Mouse (Mus musculus) lung, postnatal 0 days (tissue): ENCODE data around the gene Defb15. TPM values are rescaled to one million over a fixed set of nuclear protein-coding genes. Genes with fewer than 3 reads are reported as not detected.

Experiments used
- ATAC-seq: fragments of 200-750 bp; cut with Nextera tagmentation; 2 replicates; pipeline ENCODE4 v1.8.0; 2017; ENCODE audit warnings: moderate library complexity
- DNase-seq: peaks from one replicate; pipeline ENCODE4 v3.0.0-alpha.2; 2016; ENCODE audit warnings: low spot score
- H3K27ac ChIP-seq: fragments of 300-500 bp; sonication (generic); 2 replicates; pipeline ENCODE4 v1.5.1; 2014; ENCODE audit warnings: antibody characterized with exemption, mild to moderate bottlenecking, low read length, mixed read lengths
- H3K27me3 ChIP-seq: fragments of 300-500 bp; sonication (generic); replicated peaks from 2 replicates; pipeline ENCODE4 v1.6.1; 2014; ENCODE audit warnings: low read length, mixed read lengths; ENCODE audit not compliant: insufficient read depth
- H3K36me3 ChIP-seq: fragments of 300-500 bp; sonication (generic); 2 replicates; pipeline ENCODE4 v1.6.1; 2014; ENCODE audit warnings: low read length, mixed read lengths; ENCODE audit not compliant: insufficient read depth
- H3K4me1 ChIP-seq: fragments of 300-500 bp; sonication (generic); 2 replicates; pipeline ENCODE4 v1.6.1; 2014; ENCODE audit warnings: antibody characterized with exemption, low read depth, low read length, mixed read lengths; ENCODE audit not compliant: insufficient read depth
- H3K4me2 ChIP-seq: fragments of 300-500 bp; sonication (generic); replicated peaks from 2 replicates; pipeline ENCODE4 v1.6.1; 2014; ENCODE audit warnings: low read depth, mild to moderate bottlenecking, low read length, moderate library complexity, mixed read lengths
- H3K4me3 ChIP-seq: fragments of 300-500 bp; sonication (generic); 2 replicates; pipeline ENCODE4 v1.5.1; 2014; ENCODE audit warnings: low read depth, low read length
- H3K9ac ChIP-seq: fragments of 300-500 bp; sonication (generic); replicated peaks from 2 replicates; pipeline ENCODE4 v1.6.1; 2014; ENCODE audit warnings: low read depth, mild to moderate bottlenecking
- H3K9me3 ChIP-seq: fragments of 300-500 bp; sonication (generic); 2 replicates; pipeline ENCODE4 v1.6.1; 2016; ENCODE audit warnings: low read length, mixed read lengths
- CTCF ChIP-seq: IDR thresholded peaks from 2 replicates; pipeline ENCODE4 v1.5.1; 2016; ENCODE audit warnings: antibody characterized with exemption, mild to moderate bottlenecking
- EP300 ChIP-seq: IDR thresholded peaks from 2 replicates; pipeline ENCODE4 v1.6.1; 2016; ENCODE audit warnings: antibody characterized with exemption, mild to moderate bottlenecking, control low read depth
- WGBS: fragments of 180-500 bp; shearing (Covaris S2); extraction: QIAGEN DNeasy Blood & Tissue Kit; methylation state at CpG from one replicate; pipeline ENCODE4 v1.1.7; 2014; 5-methylcytosine and 5-hydroxymethylcytosine counted together
- polyA plus RNA-seq: library from polyadenylated mRNA; unstranded; fragments of >200 nt; fragmentation: Nextera tagmentation; extraction: Ambion mirVana; gene quantifications from 2 replicates; pipeline ENCODE4 v1.2.1, GENCODE M21; 2015

Defb15 gene
- not detected in 2 replicates for polyA plus RNA-seq

DNA sequence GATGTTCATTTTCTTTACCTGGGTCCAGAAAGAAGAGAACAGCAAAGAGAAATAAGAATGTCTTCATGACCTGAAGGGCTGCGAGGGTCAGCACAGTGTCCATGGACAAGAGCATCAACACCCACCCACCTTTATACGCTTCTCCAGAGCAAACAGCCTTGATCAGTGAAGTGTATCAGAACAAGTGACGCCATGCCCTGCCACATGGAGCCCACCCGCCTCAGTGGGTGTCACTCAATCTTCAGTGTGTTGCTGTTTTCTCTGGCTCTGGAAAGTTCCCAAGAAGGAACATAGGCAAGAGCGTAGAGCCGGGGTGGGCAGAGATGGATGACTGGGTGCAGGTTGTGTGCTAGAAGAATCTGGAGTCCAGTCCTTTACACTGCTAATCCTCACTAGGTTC, at the start of gene Defb15:
Gene Defb15 (minus strand): TSS at position 101 of the 400 bp plus-strand sequence.
- WGBS = 87% methylated on average over 6 of the region's 6 CpGs
- Histone ChIP-seq H3K4me3 (no peak within 1 kb of the TSS), H3K27ac (no peak within 1 kb of the TSS), H3K36me3 (no peaks in the 10 kb centered on the region), H3K4me1 (no peaks in the 10 kb centered on the region), H3K9ac (no peak within 1 kb of the TSS), H3K27me3 (no peaks in the 10 kb centered on the region), H3K9me3 (no peaks in the 10 kb centered on the region), H3K4me2 (no peak within 1 kb of the TSS)
- no peak for TF ChIP-seq EP300
- TF ChIP-seq CTCF = no peak
- ATAC-seq (no peak), DNase-seq (no peak)

DNA sequence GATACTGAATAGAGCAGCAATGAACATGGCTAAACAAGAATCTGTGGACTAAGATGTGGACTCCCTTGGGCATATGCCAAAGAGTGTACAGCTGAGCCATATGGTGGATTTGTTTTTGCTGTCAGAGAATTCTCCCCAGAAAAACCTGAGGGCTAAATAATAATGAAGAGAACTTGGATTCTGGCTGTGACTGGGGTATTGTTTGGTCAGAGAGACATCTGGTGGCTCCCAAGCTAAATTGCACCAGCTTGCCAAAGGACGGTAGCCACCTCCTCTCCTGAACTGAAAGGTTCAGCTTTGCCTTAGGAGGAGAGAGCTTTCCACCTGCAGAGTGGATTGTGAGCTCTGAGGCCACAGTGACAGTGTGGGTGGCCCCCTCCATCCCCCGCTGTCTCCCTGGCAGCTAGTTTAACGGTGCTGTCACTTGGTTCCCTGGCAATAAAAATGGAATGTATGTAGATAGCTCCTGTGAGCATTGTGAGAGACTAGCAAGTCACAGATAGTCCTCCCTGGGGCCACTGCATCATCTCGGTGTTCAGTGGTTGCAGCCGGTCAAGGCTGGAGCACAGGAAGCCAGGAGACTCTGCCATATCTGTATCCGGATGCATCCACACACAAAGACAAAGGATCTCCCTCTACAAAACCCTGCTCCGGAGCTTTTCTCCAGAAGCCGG, 49.3 kb upstream of the Defb15 start:
- Histone ChIP-seq H3K9me3 (no peaks in the 10 kb centered on the region), H3K4me1 (no peaks in the 10 kb centered on the region), H3K4me2 (no peak overlapping the region), H3K9ac (no peak overlapping the region), H3K36me3 (no peaks in the 10 kb centered on the region), H3K27me3 (no peaks in the 10 kb centered on the region), H3K27ac (no peak overlapping the region), H3K4me3 (no peak overlapping the region)
- TF ChIP-seq EP300 = no peak
- TF ChIP-seq CTCF = peak; percentile 26
- 66% methylated on average over 8 of the region's 8 CpGs for WGBS
- DNase-seq (no peak), ATAC-seq (no peak)

DNA sequence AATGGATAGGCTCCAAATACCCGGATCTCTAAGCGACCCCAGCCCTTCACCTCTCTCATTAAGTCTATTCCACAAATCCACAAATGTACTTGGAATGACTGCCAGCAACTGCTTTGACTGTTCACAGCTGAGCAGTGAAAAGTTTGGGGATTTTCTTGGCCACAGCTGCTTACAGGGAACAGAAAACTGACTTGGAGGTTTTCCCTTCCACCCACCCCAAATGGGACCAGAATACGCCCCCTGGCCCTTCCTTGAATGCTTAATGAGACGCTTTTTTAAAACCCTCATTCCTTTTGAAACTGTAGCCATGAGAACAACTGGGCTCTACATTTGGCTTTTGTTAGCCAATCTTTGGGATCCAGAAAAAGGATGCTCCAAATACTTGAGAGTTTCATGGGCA, 45.7 kb upstream of the Defb15 start:
- H3K36me3 ChIP-seq = no peaks in the 10 kb centered on the region
- no peaks in the 10 kb centered on the region for H3K27me3 ChIP-seq
- H3K4me1 ChIP-seq = no peaks in the 10 kb centered on the region
- no peak overlapping the region for H3K4me2 ChIP-seq
- DNase-seq (no peak), ATAC-seq (no peak)
- TF ChIP-seq EP300 (no peak), CTCF (no peak)
- H3K4me3 ChIP-seq = no peak overlapping the region
- H3K9me3 ChIP-seq = no peaks in the 10 kb centered on the region
- WGBS = 77% methylated on average over 4 of the region's 4 CpGs
- no peak overlapping the region for H3K27ac ChIP-seq
- no peak overlapping the region for H3K9ac ChIP-seq

DNA sequence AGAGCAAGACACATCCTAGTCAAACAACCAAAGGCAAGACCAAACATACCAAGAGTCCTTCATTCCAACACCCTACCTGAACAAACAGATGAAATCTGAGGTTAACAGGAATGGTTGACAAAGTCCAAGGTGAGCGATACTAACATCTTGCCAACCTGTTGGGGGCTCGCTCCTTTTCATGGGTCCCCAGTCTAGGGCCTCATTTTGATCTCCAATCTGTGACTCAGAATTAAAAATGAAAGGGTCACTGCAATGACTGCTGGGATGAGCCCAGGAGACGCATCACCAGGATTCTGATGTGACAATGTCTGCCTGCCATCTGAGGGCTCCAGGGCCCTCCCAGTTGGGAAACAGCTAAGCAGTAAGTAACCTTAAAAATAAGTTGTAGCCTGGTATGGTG, 37.0 kb upstream of the Defb15 start, which contains the start of gene Ccdc70:
Gene Ccdc70 (plus strand): TSS at position 301 of the 400 bp plus-strand sequence.
- no peak for ATAC-seq
- Histone ChIP-seq H3K4me3 (no peak within 1 kb of the TSS), H3K27me3 (no peaks in the 10 kb centered on the region), H3K4me1 (no peaks in the 10 kb centered on the region), H3K36me3 (no peaks in the 10 kb centered on the region), H3K9me3 (no peaks in the 10 kb centered on the region), H3K9ac (no peak within 1 kb of the TSS), H3K4me2 (no peak within 1 kb of the TSS), H3K27ac (no peak within 1 kb of the TSS)
- 65% methylated on average over 3 of the region's 3 CpGs for WGBS
- TF ChIP-seq CTCF = no peak
- TF ChIP-seq EP300 = no peak
- DNase-seq = no peak

DNA sequence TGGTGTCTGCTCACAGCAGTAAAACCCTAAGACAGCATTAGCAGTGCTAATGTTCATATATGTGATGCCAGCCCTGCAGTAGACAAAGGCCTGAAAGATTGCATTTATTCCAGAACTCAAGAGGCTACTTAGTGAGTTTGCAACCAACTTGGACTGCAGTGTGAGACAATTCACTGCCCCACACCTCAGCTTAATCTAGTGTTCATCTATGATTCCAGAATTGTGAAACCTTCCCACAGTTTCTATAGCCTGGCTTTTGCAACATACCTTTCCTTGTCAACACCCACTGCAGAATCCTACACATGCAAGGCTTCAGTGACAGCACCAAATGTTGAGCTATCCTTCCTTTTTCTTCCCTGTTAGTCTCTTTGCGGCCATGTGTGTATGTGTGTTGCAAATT, 34.1 kb upstream of the Defb15 start:
- ATAC-seq = no peak
- Histone ChIP-seq H3K9ac (no peak overlapping the region), H3K9me3 (no peaks in the 10 kb centered on the region), H3K36me3 (no peaks in the 10 kb centered on the region), H3K27me3 (no peaks in the 10 kb centered on the region), H3K4me3 (no peak overlapping the region), H3K4me2 (no peak overlapping the region), H3K4me1 (no peaks in the 10 kb centered on the region), H3K27ac (no peak overlapping the region)
- no peak for DNase-seq
- 79% methylated on average over 1 of the region's 1 CpGs for WGBS
- TF ChIP-seq CTCF = no peak
- no peak for TF ChIP-seq EP300

DNA sequence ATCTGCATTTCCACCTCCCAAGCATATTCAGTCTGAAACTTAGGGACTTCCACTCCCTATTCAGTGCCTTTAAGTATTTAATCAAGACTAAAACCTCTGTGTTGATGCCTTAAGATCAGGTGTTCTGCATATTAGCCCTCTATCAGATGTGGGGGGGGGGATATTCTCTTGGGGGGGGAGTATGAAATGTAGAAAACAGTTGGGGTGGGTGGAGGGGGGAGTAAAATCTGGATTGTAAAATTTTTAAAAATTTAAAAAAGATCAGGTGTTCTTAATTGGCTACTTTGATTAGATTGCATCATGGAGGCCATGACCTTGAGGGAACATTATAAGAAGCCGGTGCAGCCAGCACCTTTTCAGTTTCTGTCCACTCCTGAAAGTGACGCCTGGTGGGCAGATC, 25.9 kb upstream of the Defb15 start, which contains the start of gene Fam90a1a:
Gene Fam90a1a (plus strand): TSS at position 301 of the 400 bp plus-strand sequence.
- ATAC-seq (no peak), DNase-seq (no peak)
- no peak within 1 kb of the TSS for H3K4me3 ChIP-seq
- no peak within 1 kb of the TSS for H3K4me2 ChIP-seq
- WGBS = 90% methylated on average over 2 of the region's 2 CpGs
- no peaks in the 10 kb centered on the region for H3K9me3 ChIP-seq
- H3K9ac ChIP-seq = no peak within 1 kb of the TSS
- TF ChIP-seq EP300 = no peak
- no peak for TF ChIP-seq CTCF
- H3K27ac ChIP-seq = no peak within 1 kb of the TSS
- no peaks in the 10 kb centered on the region for H3K4me1 ChIP-seq
- no peaks in the 10 kb centered on the region for H3K27me3 ChIP-seq
- H3K36me3 ChIP-seq = no peaks in the 10 kb centered on the region
